Mouse (Mus musculus): ENCODE measurements at regions not wholly inside any gene's neighbourhood (a gene's known extent, or its start where the extent isn't known, plus 50 kb on each side); places are given as distances from the start of the nearest gene placed in this dataset.

DNA sequence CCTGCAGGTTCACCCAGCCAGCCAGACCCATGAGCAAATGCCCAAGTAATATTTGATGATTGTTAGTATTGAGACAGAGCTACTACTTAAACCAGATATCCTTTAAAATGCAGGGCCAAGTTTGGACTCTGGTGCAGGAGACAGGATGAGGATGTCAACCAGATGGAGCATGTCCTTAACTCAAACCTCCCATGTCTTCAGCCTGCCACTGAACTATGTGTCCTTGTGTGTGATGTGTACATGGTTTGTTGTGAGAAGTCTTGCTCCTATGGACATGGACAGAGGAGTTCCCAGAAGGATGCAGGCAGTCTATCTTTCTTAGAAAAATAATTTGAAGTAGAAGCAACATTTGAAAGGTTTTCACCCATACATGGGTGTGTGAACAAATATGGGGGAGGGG lies 120.4 kb upstream of the Gm21897 start:
- no peaks in the 10 kb centered on the region for H3K36me3 ChIP-seq (ENCODE audit: control insufficient read depth, insufficient read depth, low read length)

DNA sequence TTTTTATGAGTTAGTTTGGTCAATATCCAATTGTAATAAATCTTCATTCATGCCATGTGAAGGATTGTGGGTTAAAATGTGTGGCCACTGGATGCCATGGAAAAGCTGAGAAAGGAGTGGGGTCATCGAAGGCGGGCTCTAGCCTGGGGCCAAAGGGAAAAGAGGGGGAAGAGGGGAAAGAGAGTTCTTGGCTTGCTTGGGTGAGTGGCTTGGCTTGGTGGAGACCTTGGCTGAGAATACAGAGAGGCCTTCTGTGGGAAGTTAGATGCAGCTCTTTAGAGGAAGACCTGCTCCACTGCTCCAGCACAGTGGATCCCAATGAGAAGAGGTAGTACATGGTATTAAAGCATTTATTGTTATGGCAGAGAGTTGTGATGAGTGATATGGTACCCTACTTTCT lies 101.3 kb upstream of the Gm21897 start:
- Histone ChIP-seq H3K4me3 (ENCODE audit: low read depth, low read length) (no peak overlapping the region), H3K9me3 (ENCODE audit: control insufficient read depth, low read depth, low read length) (no peaks in the 10 kb centered on the region), H3K9ac (replicated peaks; ENCODE audit: low read depth, low read length) (no peak overlapping the region), H3K36me3 (ENCODE audit: control insufficient read depth, insufficient read depth, low read length) (no peaks in the 10 kb centered on the region), H3K27me3 (ENCODE audit: control insufficient read depth, insufficient read depth, low read length) (no peaks in the 10 kb centered on the region), H3K4me1 (ENCODE audit: control insufficient read depth, insufficient read depth, low read length) (no peaks in the 10 kb centered on the region), H3K27ac (ENCODE audit: low read length) (no peak overlapping the region), H3K4me2 (replicated peaks; ENCODE audit: low read depth, low read length) (no peak overlapping the region)
- no peak for ATAC-seq (ENCODE audit: insufficient number of reproducible peaks, insufficient read depth, low FRiP score, low read depth)
- 82% methylated on average over 2 of the region's 2 CpGs for WGBS

More for the DNA sequence above, 120.4 kb upstream of the Gm21897 start:
- H3K4me2 ChIP-seq (replicated peaks; ENCODE audit: low read depth, low read length) = no peak overlapping the region
- no peak overlapping the region for H3K9ac ChIP-seq (replicated peaks; ENCODE audit: low read depth, low read length)
- H3K4me1 ChIP-seq (ENCODE audit: control insufficient read depth, insufficient read depth, low read length) = peaks cover 9% of the 10 kb centered on the region; the same call in 1 of the 2 replicates
- no peaks in the 10 kb centered on the region for H3K27me3 ChIP-seq (ENCODE audit: control insufficient read depth, insufficient read depth, low read length)
- no peak for ATAC-seq (ENCODE audit: insufficient number of reproducible peaks, insufficient read depth, low FRiP score, low read depth)
- no peak overlapping the region for H3K27ac ChIP-seq (ENCODE audit: low read length)
- H3K4me3 ChIP-seq (ENCODE audit: low read depth, low read length) = no peak overlapping the region
- H3K9me3 ChIP-seq (ENCODE audit: control insufficient read depth, low read depth, low read length) = no peaks in the 10 kb centered on the region

DNA sequence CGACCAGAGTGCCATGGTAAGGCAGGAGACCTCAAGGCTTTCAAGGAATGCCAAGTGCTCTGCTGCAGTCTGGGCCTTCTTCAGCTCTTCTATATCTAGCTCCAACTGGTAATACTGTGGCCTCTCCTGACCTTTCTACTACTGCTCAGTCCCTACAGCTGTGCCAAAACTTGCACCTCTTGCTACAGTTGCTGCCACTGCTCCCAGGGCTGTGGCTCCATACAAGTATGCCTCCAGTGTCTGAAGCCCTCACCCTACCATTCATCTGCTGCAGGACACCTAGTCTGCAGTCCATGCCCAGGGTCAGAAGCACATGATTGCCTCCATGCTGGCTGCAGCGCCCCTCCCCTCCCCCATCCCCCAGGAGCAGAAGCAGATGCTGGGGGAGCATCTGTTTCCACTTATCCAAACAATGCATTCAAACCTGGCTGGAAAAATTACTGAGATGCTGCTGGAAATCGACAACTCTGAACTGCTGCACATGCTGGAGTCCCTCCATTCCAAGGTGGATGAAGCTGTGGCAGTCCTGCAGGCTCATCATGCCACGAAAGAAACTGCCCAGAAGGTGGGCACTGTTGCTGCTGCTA lies 96.2 kb upstream of the Gm21897 start:
- Histone ChIP-seq H3K4me2 (replicated peaks; ENCODE audit: low read depth, low read length) (no peak overlapping the region), H3K27me3 (ENCODE audit: control insufficient read depth, insufficient read depth, low read length) (no peaks in the 10 kb centered on the region), H3K4me3 (ENCODE audit: low read depth, low read length) (no peak overlapping the region), H3K9me3 (ENCODE audit: control insufficient read depth, low read depth, low read length) (no peaks in the 10 kb centered on the region), H3K4me1 (ENCODE audit: control insufficient read depth, insufficient read depth, low read length) (no peaks in the 10 kb centered on the region), H3K9ac (replicated peaks; ENCODE audit: low read depth, low read length) (no peak overlapping the region), H3K27ac (ENCODE audit: low read length) (no peak overlapping the region), H3K36me3 (ENCODE audit: control insufficient read depth, insufficient read depth, low read length) (no peaks in the 10 kb centered on the region)
- ATAC-seq (ENCODE audit: insufficient number of reproducible peaks, insufficient read depth, low FRiP score, low read depth) = no peak
- 71% methylated on average over 4 of the region's 4 CpGs for WGBS

DNA sequence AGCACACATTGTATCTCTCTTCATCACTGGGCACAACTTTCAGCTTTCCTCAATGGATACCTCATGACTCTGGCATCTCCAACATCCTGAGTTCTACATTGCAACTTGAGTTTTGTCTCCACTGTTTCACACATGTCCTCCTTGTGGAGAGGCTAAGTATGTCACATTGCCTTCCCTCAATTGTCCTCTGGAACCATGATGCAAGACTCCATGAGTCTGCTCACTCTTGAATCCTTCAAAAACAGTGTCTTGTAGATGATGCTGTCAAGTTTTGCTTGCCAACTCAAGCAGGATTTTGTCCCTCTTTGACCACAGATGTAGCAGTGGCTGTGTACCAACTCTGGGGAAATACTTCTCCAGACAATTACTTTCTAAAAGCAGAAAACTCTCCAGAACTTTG lies 79.4 kb upstream of the Gm21897 start:
- no peaks in the 10 kb centered on the region for H3K4me1 ChIP-seq (ENCODE audit: control insufficient read depth, insufficient read depth, low read length)

DNA sequence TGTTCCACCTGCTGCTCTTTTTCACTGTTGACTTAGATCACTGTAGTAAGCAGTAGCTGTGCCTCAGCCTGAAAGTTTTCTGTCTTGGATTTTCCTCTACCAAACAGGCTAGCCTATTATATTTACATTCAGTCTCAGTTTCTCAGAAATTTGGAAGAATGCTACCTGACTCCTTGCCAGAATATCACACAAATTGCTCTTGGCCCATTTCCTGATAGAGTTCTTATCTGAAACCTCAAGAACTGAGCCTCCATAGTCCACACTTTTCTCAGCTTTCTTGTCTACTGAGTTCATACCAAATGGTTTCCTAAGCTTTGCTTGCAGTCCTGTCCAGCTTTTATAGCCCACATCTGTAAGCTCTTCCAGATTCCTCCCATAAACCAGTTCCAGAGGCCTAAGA lies 78.8 kb upstream of the Gm21897 start:
- Histone ChIP-seq H3K9ac (replicated peaks; ENCODE audit: low read depth, low read length) (no peak overlapping the region), H3K9me3 (ENCODE audit: control insufficient read depth, low read depth, low read length) (no peaks in the 10 kb centered on the region), H3K27ac (ENCODE audit: low read length) (no peak overlapping the region), H3K27me3 (ENCODE audit: control insufficient read depth, insufficient read depth, low read length) (no peaks in the 10 kb centered on the region), H3K36me3 (ENCODE audit: control insufficient read depth, insufficient read depth, low read length) (no peaks in the 10 kb centered on the region), H3K4me3 (ENCODE audit: low read depth, low read length) (no peak overlapping the region), H3K4me2 (replicated peaks; ENCODE audit: low read depth, low read length) (no peak overlapping the region), H3K4me1 (ENCODE audit: control insufficient read depth, insufficient read depth, low read length) (no peaks in the 10 kb centered on the region)
- no peak for ATAC-seq (ENCODE audit: insufficient number of reproducible peaks, insufficient read depth, low FRiP score, low read depth)

More for the DNA sequence above, 79.4 kb upstream of the Gm21897 start:
- Histone ChIP-seq H3K4me3 (ENCODE audit: low read depth, low read length) (no peak overlapping the region), H3K9me3 (ENCODE audit: control insufficient read depth, low read depth, low read length) (no peaks in the 10 kb centered on the region), H3K36me3 (ENCODE audit: control insufficient read depth, insufficient read depth, low read length) (no peaks in the 10 kb centered on the region), H3K27ac (ENCODE audit: low read length) (no peak overlapping the region), H3K4me2 (replicated peaks; ENCODE audit: low read depth, low read length) (no peak overlapping the region), H3K9ac (replicated peaks; ENCODE audit: low read depth, low read length) (no peak overlapping the region), H3K27me3 (ENCODE audit: control insufficient read depth, insufficient read depth, low read length) (no peaks in the 10 kb centered on the region)
- no peak for ATAC-seq (ENCODE audit: insufficient number of reproducible peaks, insufficient read depth, low FRiP score, low read depth)

DNA sequence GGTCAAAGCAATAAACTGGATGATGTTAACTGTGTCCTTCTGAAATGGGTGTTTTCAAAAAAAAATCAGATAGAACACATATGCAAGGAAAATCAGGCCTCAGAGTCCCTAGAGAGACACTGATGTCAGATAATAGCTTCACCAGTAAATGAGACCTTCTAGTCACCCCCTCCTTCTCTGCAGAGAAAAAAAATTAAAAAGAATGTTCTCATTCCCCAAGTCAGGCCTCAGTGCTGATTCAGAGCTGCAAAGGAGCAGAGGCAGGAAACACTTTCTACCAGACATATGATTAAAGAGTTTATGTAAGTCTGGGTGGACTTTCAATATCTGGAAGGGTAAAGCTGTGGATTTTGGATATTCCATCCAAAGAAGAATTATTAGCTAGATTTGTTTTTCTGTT lies 67.1 kb upstream of the Gm21897 start:
- Histone ChIP-seq H3K4me3 (ENCODE audit: low read depth, low read length) (no peak overlapping the region), H3K9ac (replicated peaks; ENCODE audit: low read depth, low read length) (no peak overlapping the region), H3K4me2 (replicated peaks; ENCODE audit: low read depth, low read length) (no peak overlapping the region), H3K36me3 (ENCODE audit: control insufficient read depth, insufficient read depth, low read length) (no peaks in the 10 kb centered on the region), H3K4me1 (ENCODE audit: control insufficient read depth, insufficient read depth, low read length) (peaks cover 6% of the 10 kb centered on the region; the same call in 1 of the 2 replicates), H3K27me3 (ENCODE audit: control insufficient read depth, insufficient read depth, low read length) (no peaks in the 10 kb centered on the region), H3K27ac (ENCODE audit: low read length) (no peak overlapping the region), H3K9me3 (ENCODE audit: control insufficient read depth, low read depth, low read length) (no peaks in the 10 kb centered on the region)
- no peak for ATAC-seq (ENCODE audit: insufficient number of reproducible peaks, insufficient read depth, low FRiP score, low read depth)

DNA sequence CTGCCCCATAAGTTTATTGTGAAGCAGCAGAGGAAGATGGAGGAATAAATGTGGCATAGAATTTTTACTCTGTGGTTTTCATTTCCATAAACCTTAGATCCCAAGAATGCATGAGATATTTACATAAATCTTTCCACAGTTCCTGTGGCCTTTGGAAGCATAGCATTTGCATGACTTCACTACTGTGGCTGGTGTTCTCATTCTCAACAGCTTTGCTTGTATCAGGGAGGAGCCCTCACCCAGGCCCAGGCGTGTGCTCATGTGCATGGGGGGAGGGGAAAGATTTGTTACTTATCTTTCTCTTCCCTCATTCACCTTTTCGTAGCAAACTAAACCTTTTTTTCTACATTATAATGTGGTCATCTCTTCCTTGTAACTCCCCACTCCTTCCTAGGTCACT lies 65.6 kb upstream of the Gm21897 start:
- Histone ChIP-seq H3K27me3 (ENCODE audit: control insufficient read depth, insufficient read depth, low read length) (no peaks in the 10 kb centered on the region), H3K4me1 (ENCODE audit: control insufficient read depth, insufficient read depth, low read length) (peaks cover 6% of the 10 kb centered on the region; the same call in 1 of the 2 replicates), H3K9ac (replicated peaks; ENCODE audit: low read depth, low read length) (no peak overlapping the region), H3K4me3 (ENCODE audit: low read depth, low read length) (no peak overlapping the region), H3K9me3 (ENCODE audit: control insufficient read depth, low read depth, low read length) (no peaks in the 10 kb centered on the region), H3K36me3 (ENCODE audit: control insufficient read depth, insufficient read depth, low read length) (no peaks in the 10 kb centered on the region), H3K27ac (ENCODE audit: low read length) (no peak overlapping the region), H3K4me2 (replicated peaks; ENCODE audit: low read depth, low read length) (no peak overlapping the region)
- 61% methylated on average over 2 of the region's 2 CpGs for WGBS
- no peak for ATAC-seq (ENCODE audit: insufficient number of reproducible peaks, insufficient read depth, low FRiP score, low read depth)

DNA sequence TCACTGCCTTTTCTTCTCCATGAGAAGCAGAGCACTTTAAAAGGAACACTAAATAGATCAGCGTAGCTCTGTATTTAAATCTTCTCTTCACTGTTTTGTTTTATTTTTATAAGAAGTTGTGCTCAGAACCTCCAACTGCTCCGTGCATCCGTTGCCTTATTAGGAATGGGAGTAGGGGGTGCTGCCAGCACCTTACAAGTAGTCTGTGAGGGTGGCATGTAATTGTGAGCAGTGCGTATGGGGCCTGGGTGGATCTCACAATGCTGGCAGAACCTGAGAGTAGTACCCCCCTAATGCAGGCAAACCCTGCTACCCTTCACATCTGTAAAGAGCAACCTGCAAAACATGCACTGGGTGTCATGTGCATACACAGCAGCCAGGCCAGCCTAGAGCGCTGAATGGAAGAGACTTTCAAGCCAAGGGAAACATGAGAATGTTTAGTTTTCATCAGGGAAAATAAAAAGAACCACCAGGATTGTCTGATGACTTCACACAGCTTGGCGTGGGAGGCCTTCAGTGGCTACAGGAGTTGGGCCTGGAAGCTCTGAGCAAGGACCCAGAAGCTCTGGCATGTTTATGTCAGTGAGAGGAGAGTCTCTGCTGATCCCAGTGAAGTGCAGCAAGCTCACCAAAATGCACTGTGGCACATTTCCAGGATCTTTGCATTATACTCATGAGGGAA lies 64.5 kb upstream of the Gm21897 start:
- WGBS = 56% methylated on average over 6 of the region's 6 CpGs

DNA sequence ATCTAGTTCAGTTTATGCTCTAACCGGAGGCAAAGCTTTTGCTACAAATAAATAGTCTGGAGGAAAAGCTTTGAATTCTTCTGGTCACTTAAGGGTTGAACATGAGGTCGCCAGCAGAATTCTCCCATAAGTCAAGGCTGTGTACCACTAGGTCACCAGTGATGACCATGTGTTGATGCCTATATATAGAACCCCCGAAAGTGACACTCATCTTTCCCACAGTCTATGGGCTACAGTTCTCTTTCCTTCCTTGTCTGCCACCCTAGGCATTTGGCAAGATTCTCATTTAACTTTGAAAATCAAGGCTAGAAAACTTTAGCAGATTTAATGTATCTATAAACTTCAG lies 63.9 kb upstream of the Gm21897 start:
- Histone ChIP-seq H3K36me3 (ENCODE audit: control insufficient read depth, insufficient read depth, low read length) (no peaks in the 10 kb centered on the region), H3K9me3 (ENCODE audit: control insufficient read depth, low read depth, low read length) (no peaks in the 10 kb centered on the region), H3K27me3 (ENCODE audit: control insufficient read depth, insufficient read depth, low read length) (no peaks in the 10 kb centered on the region), H3K4me2 (replicated peaks; ENCODE audit: low read depth, low read length) (no peak overlapping the region), H3K4me1 (ENCODE audit: control insufficient read depth, insufficient read depth, low read length) (peaks cover 6% of the 10 kb centered on the region; the same call in 1 of the 2 replicates), H3K27ac (ENCODE audit: low read length) (peak overlapping the region; percentile 76; the same call in 1 of the 2 replicates), H3K9ac (replicated peaks; ENCODE audit: low read depth, low read length) (no peak overlapping the region), H3K4me3 (ENCODE audit: low read depth, low read length) (no peak overlapping the region)
- peak; percentile 23; the same call in 1 of the 2 replicates for ATAC-seq (ENCODE audit: insufficient number of reproducible peaks, insufficient read depth, low FRiP score, low read depth)
- WGBS = 46% methylated on average over 3 of the region's 3 CpGs

More for the DNA sequence above, 64.5 kb upstream of the Gm21897 start:
- Histone ChIP-seq H3K4me2 (replicated peaks; ENCODE audit: low read depth, low read length) (no peak overlapping the region), H3K9me3 (ENCODE audit: control insufficient read depth, low read depth, low read length) (no peaks in the 10 kb centered on the region), H3K9ac (replicated peaks; ENCODE audit: low read depth, low read length) (no peak overlapping the region), H3K27ac (ENCODE audit: low read length) (peak overlapping the region; percentile 76), H3K4me1 (ENCODE audit: control insufficient read depth, insufficient read depth, low read length) (peaks cover 6% of the 10 kb centered on the region; the same call in 1 of the 2 replicates), H3K36me3 (ENCODE audit: control insufficient read depth, insufficient read depth, low read length) (no peaks in the 10 kb centered on the region), H3K27me3 (ENCODE audit: control insufficient read depth, insufficient read depth, low read length) (no peaks in the 10 kb centered on the region), H3K4me3 (ENCODE audit: low read depth, low read length) (no peak overlapping the region)
- ATAC-seq (ENCODE audit: insufficient number of reproducible peaks, insufficient read depth, low FRiP score, low read depth) = peak; percentile 37; the same call in 1 of the 2 replicates

Measured in stomach, embryonic 14.5 days (tissue).